Mouse (Mus musculus) heart, adult 2 months (tissue): Measurements from ENCODE around the gene Gcfc2.

Source experiments
- CTCF ChIP-seq: fragments of 200-600 bp; IDR thresholded peaks from 2 replicates; pipeline ENCODE4 v1.8.1; 2022; ENCODE audit warnings: antibody characterized with exemption, mild to moderate bottlenecking, moderate library complexity
- EP300 ChIP-seq: fragments of 200-500 bp; IDR thresholded peaks from 2 replicates; pipeline ENCODE4 v1.6.1; 2011; ENCODE audit warnings: low read depth, low read length, control low read depth; ENCODE audit not compliant: insufficient read depth
- POLR2A ChIP-seq: fragments of 200-500 bp; IDR thresholded peaks from 2 replicates; pipeline ENCODE4 v1.6.1; 2011; ENCODE audit warnings: mild to moderate bottlenecking, low read depth, low read length, control low read depth; ENCODE audit not compliant: insufficient read depth

- TF ChIP-seq CTCF, result no peak
- TF ChIP-seq POLR2A, result no peak
- no peak for TF ChIP-seq EP300
Measured at GRCm38 (mm10) chr6:81966068-81966544, 42.6 kb downstream of the Gcfc2 start.
